Mouse (Mus musculus): ENCODE measurements around the gene Nisch. TPM values are rescaled to one million over a fixed set of nuclear protein-coding genes. Genes with fewer than 3 reads are reported as not detected.

Nisch gene
- polyA plus RNA-seq, 1 experiment, result 524 TPM

- Histone ChIP-seq H3K4me1 (ENCODE audit: control insufficient read depth, insufficient read depth, low read length) (peaks cover 14% of the 10 kb centered on the region), H3K27ac (ENCODE audit: insufficient read depth, low read length) (no peak overlapping the region), H3K4me3 (ENCODE audit: insufficient read depth, low read length) (no peak overlapping the region)
- no peak for TF ChIP-seq POLR2A (IDR thresholded peaks at IDR 0.05; ENCODE audit: low read depth, low read length)
- TF ChIP-seq CTCF (IDR thresholded peaks at IDR 0.05; ENCODE audit: borderline replicate concordance, insufficient read depth, low read length), result no peak
These were observed 21.2 kb downstream of the Nisch start for GRCm38 (mm10) chr14:31195521-31195920.

GRCm38 (mm10) chr14:31194891-31195513, 21.7 kb downstream of the Nisch start:
- no peak overlapping the region for H3K27ac ChIP-seq (ENCODE audit: insufficient read depth, low read length)
- TF ChIP-seq POLR2A (IDR thresholded peaks at IDR 0.05; ENCODE audit: low read depth, low read length), result no peak
- TF ChIP-seq CTCF (IDR thresholded peaks at IDR 0.05; ENCODE audit: borderline replicate concordance, insufficient read depth, low read length), result no peak
- H3K4me1 ChIP-seq (ENCODE audit: control insufficient read depth, insufficient read depth, low read length), result peaks cover 13% of the 10 kb centered on the region
- H3K4me3 ChIP-seq (ENCODE audit: insufficient read depth, low read length), result no peak overlapping the region

GRCm38 (mm10) chr14:31194441-31194840, 22.3 kb downstream of the Nisch start:
- H3K4me3 ChIP-seq (ENCODE audit: insufficient read depth, low read length), result no peak overlapping the region
- H3K4me1 ChIP-seq (ENCODE audit: control insufficient read depth, insufficient read depth, low read length), result peaks cover 15% of the 10 kb centered on the region
- no peak for TF ChIP-seq CTCF (IDR thresholded peaks at IDR 0.05; ENCODE audit: borderline replicate concordance, insufficient read depth, low read length)
- no peak overlapping the region for H3K27ac ChIP-seq (ENCODE audit: insufficient read depth, low read length)

GRCm38 (mm10) chr14:31193791-31194190, 23.0 kb downstream of the Nisch start:
- TF ChIP-seq CTCF (IDR thresholded peaks at IDR 0.05; ENCODE audit: borderline replicate concordance, insufficient read depth, low read length), result no peak
- TF ChIP-seq POLR2A (IDR thresholded peaks at IDR 0.05; ENCODE audit: low read depth, low read length), result no peak
- Histone ChIP-seq H3K4me1 (ENCODE audit: control insufficient read depth, insufficient read depth, low read length) (peaks cover 14% of the 10 kb centered on the region), H3K4me3 (ENCODE audit: insufficient read depth, low read length) (no peak overlapping the region), H3K27ac (ENCODE audit: insufficient read depth, low read length) (no peak overlapping the region)

- Histone ChIP-seq H3K4me3 (ENCODE audit: insufficient read depth, low read length) (no peak overlapping the region), H3K27ac (ENCODE audit: insufficient read depth, low read length) (no peak overlapping the region), H3K4me1 (ENCODE audit: control insufficient read depth, insufficient read depth, low read length) (peaks cover 14% of the 10 kb centered on the region)
- TF ChIP-seq CTCF (IDR thresholded peaks at IDR 0.05; ENCODE audit: borderline replicate concordance, insufficient read depth, low read length) (no peak), POLR2A (IDR thresholded peaks at IDR 0.05; ENCODE audit: low read depth, low read length) (no peak)
These were observed 24.8 kb downstream of the Nisch start for GRCm38 (mm10) chr14:31191936-31192335.

- H3K27ac ChIP-seq (ENCODE audit: insufficient read depth, low read length), result peak overlapping the region; percentile 56
- H3K4me3 ChIP-seq (ENCODE audit: insufficient read depth, low read length), result no peak overlapping the region
- H3K4me1 ChIP-seq (ENCODE audit: control insufficient read depth, insufficient read depth, low read length), result peaks cover 12% of the 10 kb centered on the region
- TF ChIP-seq POLR2A (IDR thresholded peaks at IDR 0.05; ENCODE audit: low read depth, low read length) (no peak), CTCF (IDR thresholded peaks at IDR 0.05; ENCODE audit: borderline replicate concordance, insufficient read depth, low read length) (no peak)
These were observed 27.4 kb downstream of the Nisch start for GRCm38 (mm10) chr14:31189348-31189747.

GRCm38 (mm10) chr14:31188771-31189181, 28.0 kb downstream of the Nisch start:
- H3K4me3 ChIP-seq (ENCODE audit: insufficient read depth, low read length), result no peak overlapping the region
- H3K4me1 ChIP-seq (ENCODE audit: control insufficient read depth, insufficient read depth, low read length), result peaks cover 12% of the 10 kb centered on the region
- no peak for TF ChIP-seq CTCF (IDR thresholded peaks at IDR 0.05; ENCODE audit: borderline replicate concordance, insufficient read depth, low read length)
- TF ChIP-seq POLR2A (IDR thresholded peaks at IDR 0.05; ENCODE audit: low read depth, low read length), result no peak
- peak overlapping the region; percentile 62 for H3K27ac ChIP-seq (ENCODE audit: insufficient read depth, low read length)

GRCm38 (mm10) chr14:31186656-31187055, 30.1 kb downstream of the Nisch start:
- Histone ChIP-seq H3K4me3 (ENCODE audit: insufficient read depth, low read length) (no peak overlapping the region), H3K4me1 (ENCODE audit: control insufficient read depth, insufficient read depth, low read length) (peaks cover 10% of the 10 kb centered on the region), H3K27ac (ENCODE audit: insufficient read depth, low read length) (no peak overlapping the region)
- TF ChIP-seq CTCF (IDR thresholded peaks at IDR 0.05; ENCODE audit: borderline replicate concordance, insufficient read depth, low read length), result no peak
- no peak for TF ChIP-seq POLR2A (IDR thresholded peaks at IDR 0.05; ENCODE audit: low read depth, low read length)

- Histone ChIP-seq H3K27ac (ENCODE audit: insufficient read depth, low read length) (no peak overlapping the region), H3K4me3 (ENCODE audit: insufficient read depth, low read length) (no peak overlapping the region), H3K4me1 (ENCODE audit: control insufficient read depth, insufficient read depth, low read length) (peaks cover 4% of the 10 kb centered on the region; the same call in 1 of the 2 replicates)
- TF ChIP-seq CTCF (IDR thresholded peaks at IDR 0.05; ENCODE audit: borderline replicate concordance, insufficient read depth, low read length) (no peak), POLR2A (IDR thresholded peaks at IDR 0.05; ENCODE audit: low read depth, low read length) (no peak)
These were observed 32.6 kb downstream of the Nisch start for GRCm38 (mm10) chr14:31184195-31184594.

GRCm38 (mm10) chr14:31183541-31183940, 33.2 kb downstream of the Nisch start:
- Histone ChIP-seq H3K27ac (ENCODE audit: insufficient read depth, low read length) (no peak overlapping the region), H3K4me1 (ENCODE audit: control insufficient read depth, insufficient read depth, low read length) (peaks cover 2% of the 10 kb centered on the region; the same call in 1 of the 2 replicates), H3K4me3 (ENCODE audit: insufficient read depth, low read length) (no peak overlapping the region)

More at GRCm38 (mm10) chr14:31183541-31183940, 33.2 kb downstream of the Nisch start:
- TF ChIP-seq CTCF (IDR thresholded peaks at IDR 0.05; ENCODE audit: borderline replicate concordance, insufficient read depth, low read length) (no peak), POLR2A (IDR thresholded peaks at IDR 0.05; ENCODE audit: low read depth, low read length) (no peak)
